Mouse (Mus musculus) megakaryocyte, embryonic 14.5 days (primary cell): ENCODE measurements around the gene Pcif1.

ENCODE experiments used
- FLI1 ChIP-seq: IDR thresholded peaks from 2 replicates; pipeline ENCODE4 v1.6.1; 2012; ENCODE audit warnings: low read length, inconsistent platforms, mixed read lengths
- GATA1 ChIP-seq: IDR thresholded peaks from 3 replicates; pipeline ENCODE4 v1.6.1; 2012; ENCODE audit warnings: mixed read lengths, low read length, inconsistent platforms, borderline replicate concordance

DNA sequence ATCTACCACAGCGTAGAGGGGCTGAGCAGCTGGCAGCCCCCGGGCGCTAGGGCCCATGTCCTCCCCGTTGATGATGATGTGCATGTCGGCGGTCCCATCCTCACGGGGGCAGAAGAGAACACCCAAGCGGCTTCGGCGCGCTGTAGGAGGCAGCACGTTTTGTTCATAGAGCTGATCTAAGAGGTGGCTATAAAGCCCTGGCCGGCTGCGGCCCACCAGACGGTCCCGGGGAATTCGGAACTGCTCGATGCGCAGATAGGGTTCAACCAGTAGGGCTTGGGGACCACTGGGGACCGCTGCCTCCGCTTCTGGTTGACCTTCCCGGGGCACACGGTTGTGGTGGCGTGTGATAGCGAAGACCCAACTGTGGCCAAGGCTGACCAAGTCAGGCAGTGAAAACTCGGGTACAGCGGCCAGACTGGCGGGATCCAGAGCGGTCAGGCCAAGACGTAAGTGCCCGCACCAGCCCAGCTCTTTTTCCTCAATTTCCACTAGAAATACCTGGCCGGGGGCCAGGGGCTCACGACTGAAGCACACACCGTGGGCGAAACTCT, 46.3 kb upstream of the Pcif1 start, which contains the start of gene Ctsa:
- TF ChIP-seq GATA1 (no peak), FLI1 (no peak)
